ENCODE assay signal across 13 mouse cellular contexts in the genomic region with DNA sequence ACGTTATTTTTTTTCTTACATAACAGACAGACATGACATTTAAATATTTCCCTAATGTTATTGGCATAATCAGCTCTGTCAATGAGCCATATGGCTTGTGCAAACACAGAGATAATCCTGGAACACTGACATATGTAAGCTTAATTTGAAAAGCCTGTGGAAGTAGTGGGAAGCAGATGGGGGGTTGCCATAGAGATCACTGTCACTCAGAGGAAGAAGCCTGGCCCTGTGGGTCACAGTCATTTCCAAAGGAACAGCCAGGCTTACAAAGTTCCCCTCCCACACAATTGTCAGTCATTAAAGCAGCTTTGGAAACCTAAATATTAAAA. TPM values are rescaled to one million over a fixed set of nuclear protein-coding genes. Genes with fewer than 3 reads are reported as not detected.
DNase-seq lines count a peak whose midpoint lies in the region; ATAC-seq lines count a peak whose summit lies in the region.
"Had no signal": no experiment of that assay in that cellular context is flagged by ENCODE, and none has a peak within 500 bp of the region (broad histone marks: within the 10 kb centered on the region; RNA-seq: fewer than 3 reads in every experiment).

No protein-coding gene starts in this region.

- no peaks in the 10 kb centered on the region for H3K27me3 ChIP-seq in embryonic facial prominence, embryonic 14.5 days (replicated peaks; ENCODE audit: control insufficient read depth, insufficient read depth, low read length)
- no peaks in the 10 kb centered on the region for H3K27me3 ChIP-seq in neural tube, embryonic 15.5 days (replicated peaks)

- 55% methylated on average over 1 of the region's 1 CpGs for WGBS in embryonic facial prominence, embryonic 14.5 days
- 57% methylated on average over 1 of the region's 1 CpGs for whole genome bisulfite sequencing in neural tube, embryonic 15.5 days

- no peak overlapping the region for H3K9ac ChIP-seq in embryonic facial prominence, embryonic 14.5 days (ENCODE audit: low read depth, low read length)
- H3K9ac ChIP-seq in neural tube, embryonic 15.5 days (replicated peaks): no peak overlapping the region
- H3K9ac ChIP-seq: embryonic facial prominence, embryonic 12.5 days had no signal

- H3K4me3 ChIP-seq in embryonic facial prominence, embryonic 14.5 days (ENCODE audit: low read depth, low read length): no peak overlapping the region
- no peak overlapping the region for H3K4me3 ChIP-seq in neural tube, embryonic 15.5 days (replicated peaks)
- H3K4me3 ChIP-seq: embryonic facial prominence, embryonic 12.5 days had no signal

- peak; percentile 33 for DNase-seq in left cerebral cortex, adult 11 months (ENCODE audit: low spot score)
- DNase-seq in left cerebral cortex, postnatal 36 days (ENCODE audit: low spot score in 2 of 2): no peak
- DNase-seq in embryonic facial prominence, embryonic 14.5 days (ENCODE audit: low spot score): peak; percentile 77
- DNase-seq in layer of hippocampus, adult 18-20 months (ENCODE audit: low spot score in 2 of 2): peak; percentile 79 to 92
- no peak for DNase-seq in gastrocnemius, adult 18-20 months (ENCODE audit: low spot score)
- DNase-seq in heart, adult 9 months (ENCODE audit: low spot score in 2 of 2): no peak
- DNase-seq in liver: no peak
- DNase-seq: kidney, postnatal 4 days had no signal

- no peak overlapping the region for H3K4me2 ChIP-seq in embryonic facial prominence, embryonic 14.5 days (ENCODE audit: low read depth, low read length)
- H3K4me2 ChIP-seq in neural tube, embryonic 15.5 days: no peak overlapping the region
- H3K4me2 ChIP-seq: embryonic facial prominence, embryonic 12.5 days had no signal

- ATAC-seq in embryonic facial prominence, embryonic 14.5 days (ENCODE audit: low read depth): no peak
- 0 out of 2 replicates have a peak, but pooled peaks have one; percentile 41 for ATAC-seq in neural tube, embryonic 15.5 days (ENCODE audit: low FRiP score)
- ATAC-seq: activated CD4-positive, CD25-positive, alpha-beta regulatory T cell, adult 4 months had no signal

- intact Hi-C loops in left cerebral cortex, postnatal 36 days (cut with DNase I): no loop called here

- no peak overlapping the region for H3K27ac ChIP-seq in embryonic facial prominence, embryonic 14.5 days (replicated peaks; ENCODE audit: low read depth, low read length)
- H3K27ac ChIP-seq in neural tube, embryonic 15.5 days (replicated peaks): no peak overlapping the region
- H3K27ac ChIP-seq: embryonic facial prominence, embryonic 12.5 days; macrophage had no signal

- no peaks in the 10 kb centered on the region for H3K36me3 ChIP-seq in embryonic facial prominence, embryonic 14.5 days (ENCODE audit: control insufficient read depth, insufficient read depth, low read length)
- H3K36me3 ChIP-seq in neural tube, embryonic 15.5 days: no peaks in the 10 kb centered on the region
- H3K36me3 ChIP-seq: embryonic facial prominence, embryonic 12.5 days had no signal

- H3K9me3 ChIP-seq in embryonic facial prominence, embryonic 14.5 days (ENCODE audit: control insufficient read depth, low read length): peaks cover 4% of the 10 kb centered on the region; the same call in 1 of the 2 replicates
- no peaks in the 10 kb centered on the region for H3K9me3 ChIP-seq in neural tube, embryonic 15.5 days (replicated peaks)
- H3K9me3 ChIP-seq: embryonic facial prominence, embryonic 12.5 days had no signal

- no peaks in the 10 kb centered on the region for H3K4me1 ChIP-seq in embryonic facial prominence, embryonic 14.5 days (ENCODE audit: control insufficient read depth, insufficient read depth, low read length)
- peaks cover 8% of the 10 kb centered on the region for H3K4me1 ChIP-seq in neural tube, embryonic 15.5 days

RNA-seq across cellular contexts. Expression of gene Gm11077, which starts 2.3 kb away (rescaled TPM):
- not detected for total RNA-seq in left cerebral cortex, postnatal 36 days (2021)
- polyA plus RNA-seq in embryonic facial prominence, embryonic 14.5 days (2014; fragmentation: Nextera tagmentation; extraction: Ambion mirVana): not detected in 2 replicates
- not detected for total RNA-seq in layer of hippocampus, adult 18-20 months (2021)
- not detected in 2 replicates for polyA plus RNA-seq in neural tube, embryonic 15.5 days (2015; fragmentation: Nextera tagmentation; extraction: Ambion mirVana)
- total RNA-seq in gastrocnemius, adult 18-20 months (2021): not detected
- polyA plus RNA-seq: activated CD4-positive, CD25-positive, alpha-beta regulatory T cell, adult 4 months; embryonic facial prominence, embryonic 12.5 days; heart, embryonic 14.5 days; macrophage had no signal

Comparison
In these comparisons a context has a peak if more than half of its experiments do, and no peak if none do; other contexts are left out.
1. DNase-seq: peak in left cerebral cortex, adult 11 months (single experiment), embryonic facial prominence, embryonic 14.5 days (single experiment) and layer of hippocampus, adult 18-20 months (2 of 2); none in left cerebral cortex, postnatal 36 days (0 of 2), gastrocnemius, adult 18-20 months (single experiment), heart, adult 9 months (0 of 2) and liver (single experiment).